Mouse (Mus musculus) stomach, postnatal 0 days (tissue): ENCODE results near the gene Hinfp. TPM values are rescaled to one million over a fixed set of nuclear protein-coding genes. Genes with fewer than 3 reads are reported as not detected.

ENCODE experiments used
- ATAC-seq: fragments of 200-750 bp; cut with Nextera tagmentation; 2 replicates; pipeline ENCODE4 v1.8.0; 2017; ENCODE audit not compliant: low FRiP score, low TSS enrichment
- DNase-seq: peaks from one replicate; pipeline ENCODE4 v3.0.0-alpha.2; 2016; ENCODE audit warnings: low spot score
- H3K27ac ChIP-seq: fragments of 300-500 bp; sonication (generic); replicated peaks from 2 replicates; pipeline ENCODE4 v1.5.1; 2014; ENCODE audit warnings: mild to moderate bottlenecking, control low read depth
- H3K27me3 ChIP-seq: fragments of 300-500 bp; sonication (generic); 2 replicates; pipeline ENCODE4 v1.6.1; 2014; ENCODE audit warnings: low read length; ENCODE audit not compliant: control insufficient read depth, insufficient read depth
- H3K36me3 ChIP-seq: fragments of 300-500 bp; sonication (generic); 2 replicates; pipeline ENCODE4 v1.6.1; 2014; ENCODE audit warnings: low read length, mixed read lengths; ENCODE audit not compliant: control insufficient read depth, insufficient read depth
- H3K4me1 ChIP-seq: fragments of 300-500 bp; sonication (generic); replicated peaks from 2 replicates; pipeline ENCODE4 v1.6.1; 2014; ENCODE audit warnings: antibody characterized with exemption; ENCODE audit not compliant: control insufficient read depth, insufficient read depth
- H3K4me2 ChIP-seq: fragments of 300-500 bp; sonication (generic); replicated peaks from 2 replicates; pipeline ENCODE4 v1.6.1; 2014; ENCODE audit warnings: low read depth, mild to moderate bottlenecking, control low read depth, moderate library complexity
- H3K4me3 ChIP-seq: fragments of 300-500 bp; sonication (generic); 2 replicates; pipeline ENCODE4 v1.5.1; 2014; ENCODE audit warnings: low read depth, low read length, control low read depth
- H3K9ac ChIP-seq: fragments of 300-500 bp; sonication (generic); 2 replicates; pipeline ENCODE4 v1.6.1; 2014; ENCODE audit warnings: mild to moderate bottlenecking, low read length, control low read depth, mixed read lengths
- H3K9me3 ChIP-seq: fragments of 300-500 bp; sonication (generic); 2 replicates; pipeline ENCODE4 v1.6.1; 2016; ENCODE audit warnings: low read length; ENCODE audit not compliant: control insufficient read depth
- CTCF ChIP-seq: IDR thresholded peaks from 2 replicates; pipeline ENCODE4 v1.5.1; 2016; ENCODE audit warnings: antibody characterized with exemption, low read depth, mild to moderate bottlenecking, moderate library complexity
- EP300 ChIP-seq: optimal IDR thresholded peaks from 2 replicates; pipeline ENCODE3; 2016; ENCODE audit warnings: antibody characterized with exemption
- WGBS: fragments of 180-500 bp; shearing (Covaris S2); extraction: QIAGEN DNeasy Blood & Tissue Kit; methylation state at CpG from one replicate; pipeline ENCODE4 v1.1.7; 2014; 5-methylcytosine and 5-hydroxymethylcytosine counted together
- microRNA-seq: library from miRNA; unstranded; fragments of <30 nt; microRNA quantifications from one replicate; pipeline ENCODE4, GENCODE M21; 2016
- polyA plus RNA-seq: library from polyadenylated mRNA; unstranded; fragments of >200 nt; fragmentation: Nextera tagmentation; extraction: Ambion mirVana; gene quantifications from 2 replicates; pipeline ENCODE4 v1.2.1, GENCODE M21; 2015

The Hinfp gene
- polyA plus RNA-seq, 1 experiment from 2014 or later: 8.9 TPM

DNA sequence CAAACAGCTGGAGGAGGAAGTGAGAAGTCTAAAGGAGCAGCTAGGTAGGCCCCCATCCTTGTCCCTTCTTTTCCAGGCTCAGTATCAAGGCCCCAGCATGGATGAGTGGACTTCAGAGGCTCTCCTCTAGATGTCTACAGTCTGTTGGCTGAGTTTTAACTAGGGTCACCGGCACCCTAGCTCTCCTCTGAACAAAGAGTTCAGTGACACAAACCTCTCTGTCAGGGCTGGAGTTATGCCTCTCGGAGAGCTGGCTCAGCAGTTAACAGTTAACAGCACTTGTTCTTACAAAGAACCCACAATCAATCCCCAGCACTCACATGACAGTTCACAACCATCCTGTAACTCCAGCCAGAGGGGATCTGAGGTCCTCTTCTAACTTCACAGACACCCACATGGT, 61.9 kb downstream of the Hinfp start:
- Histone ChIP-seq H3K9me3 (no peaks in the 10 kb centered on the region), H3K36me3 (no peaks in the 10 kb centered on the region), H3K4me1 (no peaks in the 10 kb centered on the region), H3K4me3 (no peak overlapping the region), H3K27ac (no peak overlapping the region), H3K9ac (no peak overlapping the region), H3K4me2 (no peak overlapping the region), H3K27me3 (no peaks in the 10 kb centered on the region)
- no peak for ATAC-seq
- 52% methylated on average over 2 of the region's 2 CpGs for WGBS
- no peak for TF ChIP-seq EP300
- TF ChIP-seq CTCF: no peak
- DNase-seq: no peak

Small RNA genes lying within 50 kb of the gene (microRNA-seq; reads per million reads assigned to microRNA genes)
- not detected for gene Gm44335

Other genes starting within 250 kb of the Hinfp start
- 11.6 and 20.2 TPM in 2 replicates for gene Usp2, start 238.7 kb downstream of the Hinfp start, polyA plus RNA-seq
- gene Mfrp, start 203.9 kb downstream of the Hinfp start, polyA plus RNA-seq: not detected in 2 replicates
- 5.3 and 6.5 TPM in 2 replicates for gene C1qtnf5, start 198.4 kb downstream of the Hinfp start, polyA plus RNA-seq
- gene Gm49380, start 192.2 kb downstream of the Hinfp start, polyA plus RNA-seq: 0.05 TPM in 1 of 2 replicates, not detected in the other
- 22.0 and 22.2 TPM in 2 replicates for gene Rnf26, start 192.2 kb downstream of the Hinfp start, polyA plus RNA-seq
- 43.9 and 44.5 TPM in 2 replicates for gene Mcam, start 171.2 kb downstream of the Hinfp start, polyA plus RNA-seq
- 4.9 and 5.7 TPM in 2 replicates for gene Cbl, start 71.6 kb downstream of the Hinfp start, polyA plus RNA-seq
- gene Ccdc153, start 65.0 kb downstream of the Hinfp start, polyA plus RNA-seq: not detected in 2 replicates
- gene Pdzd3, start 54.2 kb downstream of the Hinfp start, polyA plus RNA-seq: 0.08 and 0.13 TPM in 2 replicates
- 9.2 and 10.7 TPM in 2 replicates for gene Nlrx1, start 37.1 kb downstream of the Hinfp start, polyA plus RNA-seq
- 1.4 TPM in 2 replicates for gene Abcg4, start 17.1 kb downstream of the Hinfp start, polyA plus RNA-seq
- 7.4 and 7.5 TPM in 2 replicates for gene C2cd2l, start 14.6 kb upstream of the Hinfp start, polyA plus RNA-seq
- 26.9 and 27.8 TPM in 2 replicates for gene Dpagt1, start 20.3 kb upstream of the Hinfp start, polyA plus RNA-seq
- gene H2afx, start 29.0 kb upstream of the Hinfp start, polyA plus RNA-seq: 78.7 and 93.6 TPM in 2 replicates
- gene Hmbs, start 38.6 kb upstream of the Hinfp start, polyA plus RNA-seq: 68.8 and 71.5 TPM in 2 replicates
- 15.8 and 18.2 TPM in 2 replicates for gene Vps11, start 56.0 kb upstream of the Hinfp start, polyA plus RNA-seq
- 18.0 and 18.5 TPM in 2 replicates for gene Hyou1, start 73.8 kb upstream of the Hinfp start, polyA plus RNA-seq
- 18.1 and 18.4 TPM in 2 replicates for gene Slc37a4, start 91.2 kb upstream of the Hinfp start, polyA plus RNA-seq
- gene Rps25, start 101.5 kb upstream of the Hinfp start, polyA plus RNA-seq: 2,137 and 2,228 TPM in 2 replicates
- gene Trappc4, start 101.9 kb upstream of the Hinfp start, polyA plus RNA-seq: 95.9 and 97.6 TPM in 2 replicates
- gene Ccdc84, start 112.9 kb upstream of the Hinfp start, polyA plus RNA-seq: 16.4 and 16.6 TPM in 2 replicates
- 0.05 TPM in 1 of 2 replicates, not detected in the other for gene Foxr1, start 135.5 kb upstream of the Hinfp start, polyA plus RNA-seq
- gene Upk2, start 149.3 kb upstream of the Hinfp start, polyA plus RNA-seq: 5.4 and 7.0 TPM in 2 replicates
- gene Bcl9l, start 177.2 kb upstream of the Hinfp start, polyA plus RNA-seq: 5.2 and 6.1 TPM in 2 replicates